Mouse (Mus musculus) heart, postnatal 0 days (tissue): ENCODE measurements at regions not wholly inside any gene's neighbourhood (a gene's known extent, or its start where the extent isn't known, plus 50 kb on each side); places are given as distances from the start of the nearest gene placed in this dataset.

Experiments used
- CTCF ChIP-seq: IDR thresholded peaks from 2 replicates; pipeline ENCODE4 v1.5.1; 2016; ENCODE audit warnings: antibody characterized with exemption, control low read depth, low read depth
- EP300 ChIP-seq: IDR thresholded peaks from 2 replicates; pipeline ENCODE4 v1.6.1; 2016; ENCODE audit warnings: antibody characterized with exemption, low read depth

- TF ChIP-seq CTCF (no peak), EP300 (no peak)
These were observed 135.7 kb downstream of the Klhl25 start for GRCm38 (mm10) chr7:75983809-75984171.
